Mouse (Mus musculus): Measurements from ENCODE around the gene Gm28230.

DNA sequence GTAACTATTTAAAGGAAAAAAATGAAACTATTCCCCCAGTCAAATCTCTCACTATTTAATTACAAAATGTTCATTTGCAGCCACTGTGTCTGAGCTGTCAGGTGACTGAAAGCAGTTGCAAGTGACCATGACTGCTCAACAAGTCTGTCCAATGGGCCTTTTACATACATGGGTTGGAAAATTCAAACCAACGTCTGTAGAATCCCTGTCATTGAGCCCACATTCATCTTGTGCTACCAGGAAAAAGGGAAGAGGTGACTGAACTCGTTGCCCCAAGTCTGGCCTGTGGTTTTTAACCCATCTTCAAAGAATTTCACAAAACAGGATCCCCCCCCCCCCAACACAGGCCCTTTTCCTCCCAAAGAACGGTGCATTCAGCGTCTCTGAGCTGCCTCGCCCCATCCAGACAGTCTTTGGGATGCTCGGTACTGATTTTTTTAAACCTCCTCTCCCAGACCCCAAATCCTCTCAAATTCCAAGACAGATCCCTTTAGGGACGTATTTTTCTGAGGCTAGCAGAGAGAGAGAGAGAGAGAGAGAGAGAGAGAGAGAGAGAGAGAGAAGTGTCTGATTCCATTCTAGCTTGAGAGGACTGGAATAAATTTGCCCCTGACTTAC, 30.6 kb upstream of the Gm28230 start:
- no peak for TF ChIP-seq POLR2A (IDR thresholded peaks at IDR 0.05; ENCODE audit: borderline replicate concordance, extremely low read depth, low read depth, low read length)
- no peak for TF ChIP-seq CTCF (IDR thresholded peaks at IDR 0.05; ENCODE audit: insufficient read depth, low read length)

All from lung, adult 2 months (tissue).